Mouse (Mus musculus) granulocyte monocyte progenitor cell, adult 5-6 weeks (primary cell): ENCODE data around the gene Car5a. TPM values are rescaled to one million over a fixed set of nuclear protein-coding genes. Genes with fewer than 3 reads are reported as not detected.

Source experiments
- ATAC-seq: replicated peaks from 2 replicates; pipeline ENCODE4 v1.8.0; 2016; ENCODE audit warnings: mild to moderate bottlenecking, moderate TSS enrichment, inconsistent platforms; ENCODE audit not compliant: poor library complexity, severe bottlenecking
- total RNA-seq, 2 experiments: library from RNA; stranded (forward) in 1 of 2; stranded (reverse) in 1 of 2; fragments of 200-712, 200-1000 nt in 1 of 2; fragments of >200 nt in 1 of 2; fragmentation: Nextera tagmentation in 1 of 2; gene quantifications; 2 replicates each; pipeline ENCODE4 v1.2.3; 2014 to 2017

The Car5a gene
- total RNA-seq, 2 experiments from 2014 or later, result not detected

DNA sequence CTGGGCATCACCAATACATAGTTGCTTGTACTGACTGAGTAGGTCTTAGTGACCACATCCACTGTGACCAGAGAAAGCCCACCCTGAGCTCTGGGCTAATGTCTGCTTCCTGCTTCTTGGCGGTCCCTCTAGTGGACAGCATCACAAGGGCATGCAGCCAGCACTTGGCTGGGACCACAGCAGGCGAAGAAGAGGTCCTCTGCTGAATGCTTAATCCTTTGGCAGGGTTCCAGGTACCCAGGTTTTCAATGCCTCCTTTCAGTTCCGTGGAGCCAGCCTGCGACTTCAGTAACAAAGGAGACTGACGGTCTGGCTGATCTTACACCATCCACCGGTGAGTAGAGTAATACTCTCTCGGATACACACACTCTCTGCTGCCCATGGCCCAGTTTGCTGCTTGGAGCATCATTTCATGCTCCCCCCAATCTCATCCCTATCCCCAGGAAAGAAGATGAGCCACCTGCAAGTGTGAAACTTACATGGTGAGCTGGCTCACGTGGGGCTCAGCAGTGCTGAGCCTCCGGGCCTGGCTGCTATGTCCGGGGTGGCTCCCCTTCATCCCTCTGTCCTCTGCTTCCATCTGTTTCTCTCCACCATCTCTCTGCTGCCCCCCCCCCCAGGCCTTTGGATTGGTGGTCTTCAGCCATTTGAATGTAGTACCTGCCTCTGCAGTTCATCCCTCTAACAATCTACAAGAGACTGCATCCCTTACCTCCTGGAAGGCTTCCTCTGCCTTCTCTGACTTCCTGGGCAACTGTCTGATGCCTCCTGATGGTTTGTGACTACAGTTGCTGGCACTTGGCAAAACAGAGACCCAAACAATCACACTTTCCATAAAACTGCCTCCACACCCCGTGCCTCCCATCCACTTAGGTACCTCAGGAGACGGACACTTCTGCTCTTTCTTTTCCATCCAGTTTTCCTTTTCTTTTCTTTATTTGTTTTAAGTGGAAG, 9.1 kb downstream of the Car5a start:
- peak; percentile 57 for ATAC-seq

DNA sequence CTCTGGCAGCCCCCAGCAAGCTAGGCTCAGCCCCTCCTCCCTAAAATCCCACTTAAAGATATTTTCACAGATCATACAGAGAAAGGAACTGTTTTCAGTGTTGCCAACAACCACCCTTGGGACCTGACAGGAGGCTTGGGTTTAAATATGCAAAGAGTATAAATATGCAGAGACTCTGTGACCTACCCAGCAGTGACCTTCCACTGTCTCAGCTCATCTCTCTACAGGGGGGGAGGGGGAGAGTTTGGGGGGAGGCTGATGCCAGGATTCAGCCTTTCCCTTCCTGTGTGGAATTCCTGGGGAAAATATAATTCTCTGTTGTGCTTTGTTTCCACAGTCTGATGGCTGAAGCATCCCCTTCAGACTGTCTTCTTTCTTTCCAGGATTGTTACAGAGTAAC, 9.8 kb downstream of the Car5a start:
- ATAC-seq, result no peak

DNA sequence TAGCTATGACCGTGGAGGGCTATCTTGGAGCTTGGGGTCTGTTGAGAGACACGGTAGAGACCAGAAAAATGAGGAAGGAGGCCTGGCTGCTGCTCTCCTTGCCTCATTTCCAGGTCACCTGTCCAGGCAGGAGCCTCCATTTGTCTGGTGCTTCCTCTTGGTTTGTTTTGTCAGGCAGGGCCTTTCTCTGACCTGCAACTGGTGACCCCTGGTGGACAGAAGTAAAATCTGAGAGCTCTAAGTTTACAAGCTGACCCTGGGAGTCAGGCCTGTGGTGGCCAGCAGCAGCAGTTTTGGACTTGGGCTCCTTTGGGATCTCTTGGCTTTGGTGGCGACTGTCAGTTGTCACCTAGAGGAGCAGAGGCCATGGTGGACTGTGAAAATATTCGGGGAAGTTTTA, 10.2 kb downstream of the Car5a start:
- ATAC-seq, result peak; percentile 62

DNA sequence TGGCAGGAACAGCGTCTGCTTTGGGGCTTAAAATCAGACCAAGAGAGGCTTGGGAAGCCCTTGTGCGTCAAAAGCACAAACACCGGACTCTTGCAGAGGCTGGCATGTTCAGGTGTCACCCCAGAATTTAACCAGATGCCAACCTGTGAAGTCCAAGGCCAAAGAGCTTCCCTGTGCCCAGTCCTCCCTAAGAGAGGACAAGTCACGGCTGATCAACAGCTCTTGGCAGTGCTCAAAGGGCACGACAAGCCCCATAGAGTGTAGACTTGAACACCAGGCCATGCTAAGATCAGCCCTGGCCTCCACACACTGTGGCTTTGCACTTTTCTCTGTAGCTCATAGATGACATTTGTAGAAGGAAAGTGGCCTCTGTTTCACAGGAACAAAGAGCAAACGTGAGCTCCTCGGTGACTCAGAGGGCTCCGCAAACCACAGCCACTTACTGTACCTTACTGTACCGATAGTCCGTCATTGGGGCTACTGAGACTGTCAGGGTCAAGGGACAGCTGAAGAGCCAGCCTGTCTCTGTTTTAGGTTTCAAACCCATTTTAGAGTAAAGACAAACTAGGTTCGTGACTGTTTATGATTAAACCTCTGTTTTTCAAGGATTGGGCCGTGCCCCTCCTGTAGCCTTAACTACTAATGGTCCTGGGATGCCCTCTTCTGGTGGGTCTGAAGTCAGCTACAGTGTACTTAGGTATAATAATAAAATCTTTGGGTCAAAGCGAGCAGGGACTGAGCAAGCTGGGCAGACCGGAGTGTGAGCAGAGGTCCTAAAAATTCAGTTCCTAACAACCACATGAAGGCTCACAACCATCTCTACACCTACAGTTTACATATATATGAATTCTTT, 11.8 kb downstream of the Car5a start:
- no peak for ATAC-seq

DNA sequence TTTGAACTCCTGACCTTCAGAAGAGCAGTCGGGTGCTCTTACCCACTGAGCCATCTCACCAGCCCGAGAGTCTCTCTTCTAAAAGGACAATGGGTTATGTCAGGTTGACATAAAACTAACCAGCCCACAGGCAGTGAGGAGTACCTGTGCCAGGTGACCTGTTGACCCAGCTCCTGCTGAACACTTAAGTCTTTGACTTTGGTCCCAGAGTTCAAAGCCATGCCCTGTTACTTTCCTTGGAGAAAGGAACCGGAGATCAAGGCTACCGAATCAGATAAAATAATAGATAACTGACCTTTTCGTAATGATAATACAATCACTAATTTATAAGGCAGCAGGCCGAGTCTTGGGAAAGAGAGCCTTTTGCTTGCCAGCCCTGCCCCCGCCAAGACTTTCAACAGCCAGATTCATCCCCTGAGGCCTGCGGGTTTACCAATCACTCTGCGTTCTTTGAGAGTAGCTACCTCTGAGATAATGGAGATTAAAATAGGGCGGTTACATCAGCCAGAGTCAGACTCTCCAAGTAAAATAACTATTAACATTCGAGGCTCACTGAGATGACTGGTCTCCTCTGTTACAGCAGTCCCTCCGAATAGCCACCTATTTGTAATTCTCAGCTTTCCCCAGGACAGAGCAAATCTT, 12.6 kb downstream of the Car5a start:
- ATAC-seq, result no peak

DNA sequence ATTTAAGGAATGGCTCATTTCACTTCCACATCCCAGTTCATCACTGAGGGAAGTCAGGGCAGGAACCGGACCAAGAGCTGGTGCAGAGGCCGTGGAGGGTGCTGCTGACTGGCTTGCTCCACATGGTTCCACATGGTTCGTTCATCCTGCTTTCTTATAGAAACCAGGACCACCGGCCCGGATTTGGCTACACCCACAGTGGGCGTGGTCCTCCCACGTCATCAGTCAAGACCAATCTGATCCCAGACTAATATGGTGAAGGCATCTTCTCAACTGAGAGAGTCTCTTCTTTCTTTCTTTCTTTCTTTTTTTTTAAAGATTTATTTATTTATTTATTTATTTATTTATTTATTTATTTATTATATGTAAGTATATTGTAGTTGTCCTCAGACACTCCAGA, 13.1 kb downstream of the Car5a start:
- no peak for ATAC-seq

DNA sequence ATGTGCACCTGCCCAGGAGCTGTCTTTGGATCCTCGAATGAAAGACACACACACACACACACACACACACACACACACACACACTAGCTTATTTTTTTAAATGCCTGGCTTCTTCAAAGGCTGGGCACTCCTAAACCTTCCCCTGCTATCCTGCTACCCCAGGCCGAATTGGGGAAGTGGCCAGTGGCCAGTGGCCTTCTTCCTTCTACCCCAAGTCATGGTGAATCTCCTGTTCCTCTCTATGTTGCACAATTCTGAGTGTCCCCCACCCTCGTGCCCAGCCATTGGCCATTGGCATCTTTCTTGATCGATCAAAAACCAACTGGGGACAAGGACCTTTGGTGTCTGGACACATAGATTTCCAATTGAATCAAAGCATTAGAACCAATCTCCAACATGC, 14.7 kb downstream of the Car5a start:
- ATAC-seq, result peak; percentile 70

DNA sequence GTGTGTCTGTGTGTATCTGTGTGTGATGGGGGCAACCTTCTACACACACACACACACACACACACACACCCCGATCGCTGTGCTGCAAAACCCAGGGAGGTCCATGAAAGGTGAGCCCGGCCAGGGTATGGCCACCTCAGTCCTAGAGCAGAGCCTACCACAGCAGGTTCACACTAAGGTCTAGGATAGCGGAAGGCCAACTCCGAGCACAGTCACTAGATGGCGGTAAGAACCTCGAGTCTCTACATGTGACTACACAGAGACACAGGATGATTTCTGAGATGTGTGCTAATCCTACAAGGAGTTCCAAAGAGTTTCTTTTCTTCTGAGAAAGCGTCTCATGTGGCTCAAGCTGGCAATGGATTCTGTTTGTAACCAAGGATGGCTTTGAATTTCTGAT, 17.4 kb downstream of the Car5a start:
- ATAC-seq, result peak; percentile 83

DNA sequence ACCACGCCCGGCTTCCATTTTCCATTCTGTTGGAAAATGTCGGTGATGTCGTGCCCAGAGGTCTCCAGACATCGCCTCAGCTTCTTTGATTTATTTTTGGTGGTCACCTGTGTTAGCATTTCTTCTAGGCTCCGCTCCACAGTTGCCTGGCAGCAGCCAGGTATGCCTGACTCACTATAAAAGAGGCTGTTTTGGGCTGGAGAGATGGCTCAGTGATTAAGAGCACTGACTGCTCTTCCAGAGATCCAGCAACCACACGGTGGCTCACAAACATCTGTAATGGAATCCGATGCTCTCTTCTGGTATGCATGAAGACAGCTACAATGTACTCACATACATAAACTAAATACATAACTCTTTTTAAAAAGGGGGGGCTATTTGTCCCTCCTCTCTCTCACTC, 18.4 kb downstream of the Car5a start:
- ATAC-seq, result no peak

DNA sequence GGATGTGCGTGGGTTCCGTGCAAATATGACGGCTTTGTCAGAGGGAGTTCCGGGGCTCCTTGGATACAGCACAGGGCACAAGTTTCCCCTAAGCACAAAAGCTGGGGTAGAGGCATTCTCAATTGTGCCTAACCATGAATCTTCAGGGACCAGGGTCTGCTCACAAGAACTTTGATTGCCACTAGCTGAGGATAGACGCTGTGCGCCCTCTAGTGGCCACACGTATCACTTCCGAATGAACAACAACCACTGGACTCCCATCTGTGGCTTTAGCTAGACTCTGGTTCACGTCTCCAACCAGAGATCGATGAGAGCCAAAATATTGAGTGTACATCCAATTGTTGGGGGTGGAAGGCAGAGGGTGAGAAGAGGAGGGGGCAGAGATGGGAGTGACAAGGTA, 19.1 kb downstream of the Car5a start:
- peak; percentile 50 for ATAC-seq

DNA sequence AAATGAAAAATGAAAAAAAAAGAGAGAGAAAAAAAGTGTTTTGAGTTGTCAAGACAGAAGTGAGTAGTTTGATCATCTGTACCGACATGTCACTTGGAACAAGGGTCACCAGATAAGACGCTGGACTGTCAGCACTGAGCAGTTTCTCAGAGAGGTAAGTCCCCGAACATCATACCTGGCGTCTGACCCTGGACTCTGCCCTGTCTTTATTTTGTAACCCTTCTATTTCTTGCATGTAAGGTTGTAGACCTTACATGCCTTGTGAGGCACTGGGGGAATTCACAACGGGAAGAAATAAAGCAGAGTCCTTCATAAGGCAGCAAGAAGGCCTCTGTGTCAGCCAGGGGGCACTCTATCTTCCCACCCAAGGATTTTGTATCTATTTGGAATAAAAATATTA, 20.0 kb downstream of the Car5a start:
- no peak for ATAC-seq

DNA sequence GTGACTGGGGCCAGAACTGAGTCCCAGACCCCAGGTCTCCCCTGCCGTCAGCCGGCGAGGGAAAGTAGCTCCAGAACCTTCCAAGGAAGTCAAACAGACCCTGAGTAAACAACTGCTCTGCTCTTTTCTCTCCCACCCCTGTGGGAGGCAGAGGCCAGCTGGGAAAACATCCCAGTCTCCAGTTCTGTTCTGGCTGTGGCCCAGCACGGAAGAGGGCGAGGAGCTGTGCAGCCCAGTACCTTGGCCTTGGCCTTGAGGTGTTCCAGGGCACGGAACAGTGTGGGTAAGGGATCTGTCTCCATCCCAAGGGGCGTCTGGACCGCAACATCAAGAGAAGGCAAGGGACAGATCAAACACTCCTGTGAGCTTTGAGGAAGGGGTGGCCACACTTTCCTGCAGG, 22.6 kb downstream of the Car5a start:
- ATAC-seq, result no peak

DNA sequence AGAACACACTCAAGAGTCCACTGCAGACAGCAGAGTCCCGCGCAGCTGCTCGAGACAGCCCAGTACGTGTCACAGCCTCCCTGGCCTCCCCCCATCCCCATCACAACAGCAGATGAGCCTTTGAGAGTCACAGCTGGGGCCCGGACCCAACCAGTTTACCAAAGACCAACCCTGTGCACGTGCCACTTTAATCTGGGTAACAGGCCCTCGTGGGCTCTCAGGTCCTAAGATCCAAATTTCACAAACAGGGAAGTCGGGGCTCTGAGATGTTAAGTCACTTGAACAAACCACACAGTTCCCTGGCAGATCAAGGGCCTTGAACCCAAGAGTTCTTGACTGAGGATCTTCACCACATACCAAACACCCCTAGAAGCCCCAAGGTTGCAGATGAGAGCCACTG, 23.1 kb downstream of the Car5a start:
- ATAC-seq, result no peak

DNA sequence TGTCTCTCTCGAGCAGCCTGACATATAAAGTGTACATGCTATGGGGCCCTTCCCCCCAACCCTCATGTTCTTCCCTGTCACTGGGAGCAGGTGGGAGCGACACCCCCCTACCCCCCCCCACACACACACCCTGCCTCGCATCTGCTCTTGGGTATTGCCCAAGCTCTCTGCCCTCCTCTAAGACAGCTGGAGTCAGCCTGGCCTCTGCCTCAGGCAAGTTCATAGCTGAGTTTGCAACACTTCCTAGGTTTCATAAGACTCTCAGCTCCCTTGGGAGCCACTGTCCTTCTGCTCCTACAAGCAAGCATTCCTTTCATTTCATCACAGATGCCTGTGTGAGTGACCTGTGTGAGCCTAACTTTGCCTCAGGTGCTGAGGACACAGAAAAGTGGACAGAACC, 25.0 kb downstream of the Car5a start:
- peak; percentile 92 for ATAC-seq

DNA sequence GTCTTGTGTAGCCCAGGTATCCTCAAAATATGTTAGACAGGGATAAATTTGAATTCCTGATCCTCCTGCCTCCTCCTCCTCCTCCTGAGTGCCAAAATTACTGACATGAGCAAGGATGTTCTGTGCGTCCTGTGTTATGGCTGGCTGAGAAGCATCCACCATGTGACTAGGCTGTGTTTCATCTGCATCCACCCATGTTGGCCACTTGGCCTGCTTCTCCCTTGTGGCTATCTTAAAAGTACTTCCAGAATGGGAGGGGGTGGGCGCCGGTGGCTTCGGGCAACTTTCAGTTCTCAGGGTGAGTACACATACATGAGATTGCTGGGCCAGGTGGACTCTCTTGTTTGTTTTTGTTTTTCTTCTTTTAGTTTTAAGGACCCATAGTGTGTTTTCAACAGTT, 25.5 kb downstream of the Car5a start:
- no peak for ATAC-seq

DNA sequence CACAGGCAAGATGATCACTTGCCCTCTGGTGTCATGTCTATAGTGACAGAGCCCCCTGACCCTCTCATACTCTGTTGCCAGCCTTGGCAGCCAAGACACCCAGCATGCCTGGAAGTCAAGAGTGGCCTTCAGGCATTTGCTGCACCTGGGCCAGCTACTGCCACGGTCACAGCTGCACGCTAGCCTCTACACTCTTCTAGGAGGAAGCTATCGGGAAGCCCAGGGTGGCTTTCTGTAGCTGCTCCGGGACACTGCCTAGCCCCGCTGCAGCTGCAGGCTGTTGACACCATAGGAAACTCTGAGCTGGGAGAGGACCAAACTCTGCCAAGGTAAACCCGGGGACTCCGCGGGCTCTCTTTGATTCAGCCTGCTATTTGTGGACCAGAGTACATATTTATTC, 31.3 kb downstream of the Car5a start:
- ATAC-seq, result no peak

DNA sequence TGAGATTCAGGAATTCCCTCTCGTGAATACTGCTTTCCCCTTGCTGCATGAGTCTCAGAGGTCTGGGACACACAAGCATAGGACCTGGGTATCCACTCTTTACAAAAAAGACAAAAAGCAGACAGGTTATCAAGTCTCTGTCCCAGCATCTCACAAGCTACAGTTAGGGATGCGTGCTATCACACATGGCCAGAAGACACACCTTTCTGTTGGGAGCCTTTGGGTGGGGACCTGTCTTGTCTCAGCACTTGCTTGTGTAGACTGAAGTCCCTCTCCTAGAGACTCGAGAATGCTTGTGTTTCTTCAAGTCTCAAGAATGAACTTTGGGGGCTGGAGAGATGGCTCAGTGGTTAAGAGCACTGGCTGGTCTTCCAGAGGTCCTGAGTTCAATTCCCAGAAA, 31.9 kb downstream of the Car5a start:
- no peak for ATAC-seq

DNA sequence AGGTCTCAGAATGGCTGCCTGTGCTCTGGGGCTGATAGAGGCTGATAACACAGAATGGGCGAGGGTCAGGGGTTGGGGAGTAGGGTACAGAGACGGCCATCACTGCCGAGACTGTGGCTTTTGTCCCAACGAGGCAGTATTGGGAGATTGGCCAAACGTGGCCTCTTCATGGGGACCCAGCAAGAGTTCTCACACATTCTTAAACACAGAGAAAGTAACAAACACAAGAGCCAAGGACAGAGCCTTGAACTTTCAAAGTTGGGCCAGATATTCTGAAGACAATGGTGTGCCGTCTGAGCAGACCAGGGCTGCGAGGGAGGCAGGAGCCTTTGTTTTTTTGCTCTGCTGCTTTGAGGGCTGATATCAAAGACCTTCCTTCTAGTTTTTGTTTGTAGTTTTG, 32.7 kb downstream of the Car5a start:
- no peak for ATAC-seq

DNA sequence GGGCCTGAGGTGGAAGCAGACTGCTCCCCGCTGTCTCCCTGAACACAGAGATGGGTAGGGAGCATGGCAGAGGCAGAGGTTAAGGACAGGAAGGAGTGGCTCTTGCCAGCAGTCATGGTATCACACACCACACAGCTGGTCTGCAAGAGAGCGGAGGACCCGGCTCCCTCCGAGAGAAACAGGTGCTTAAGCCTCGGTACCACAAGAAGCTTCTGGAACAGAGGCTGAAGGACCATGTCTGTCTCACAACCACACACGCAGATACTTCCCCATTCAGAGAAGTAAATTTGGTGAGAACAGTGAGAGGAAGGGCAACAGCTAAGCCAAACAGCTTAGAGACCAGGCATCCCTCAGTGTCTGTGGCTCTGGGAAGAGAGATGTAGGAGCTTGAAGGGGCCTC, 33.3 kb downstream of the Car5a start:
- ATAC-seq, result no peak

DNA sequence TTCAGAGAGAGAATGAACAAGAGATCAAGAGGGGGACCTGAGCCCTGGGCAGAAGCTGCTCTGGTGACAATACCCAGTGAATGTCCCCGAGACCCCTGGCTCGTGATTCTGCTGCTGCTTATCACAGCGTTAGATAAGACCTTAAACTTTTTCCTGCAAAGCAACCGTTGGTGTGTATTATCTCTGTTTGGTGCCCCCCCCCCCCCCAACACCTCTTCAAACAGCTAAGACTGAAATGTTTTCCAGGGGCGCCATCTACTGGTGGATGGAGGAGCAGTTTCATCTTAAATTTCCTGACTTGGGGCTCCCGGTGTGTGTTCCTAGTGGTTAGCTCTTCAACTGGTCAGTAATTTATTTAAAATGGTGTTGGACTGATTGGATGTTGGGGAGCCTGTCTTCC, 35.0 kb downstream of the Car5a start:
- no peak for ATAC-seq

DNA sequence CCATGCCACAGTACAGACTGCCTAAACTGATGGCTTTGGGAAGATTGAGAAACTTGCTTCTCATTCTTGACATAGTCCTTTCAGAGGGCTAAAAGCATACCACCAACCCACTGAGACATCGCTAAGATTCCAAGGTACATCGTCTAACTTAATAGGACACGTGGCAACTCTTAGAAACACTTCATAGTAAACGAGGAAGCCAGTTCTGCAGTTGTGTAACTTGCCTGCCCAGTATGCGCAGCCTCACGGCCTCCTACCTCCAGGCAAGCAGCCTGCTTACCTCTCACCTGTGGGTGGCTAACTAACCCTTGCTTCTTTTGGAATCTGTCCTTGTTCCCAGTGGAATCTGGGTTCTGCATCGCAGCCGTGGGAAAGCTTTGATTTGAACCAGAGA, 35.6 kb downstream of the Car5a start:
- no peak for ATAC-seq
